ENCODE assay signal across 30 mouse cellular contexts in genomic region chr2:131148353-131149253, GRCm38 (mm10). TPM values are rescaled to one million over a fixed set of nuclear protein-coding genes. Genes with fewer than 3 reads are reported as not detected.
DNase-seq lines count a peak whose midpoint lies in the region; ATAC-seq and TF ChIP-seq lines count a peak whose summit lies in the region.
"Had no signal": no experiment of that assay in that cellular context is flagged by ENCODE, and none has a peak within 500 bp of the region (broad histone marks: within the 10 kb centered on the region; RNA-seq: fewer than 3 reads in every experiment).

No protein-coding gene starts in this region.

- H3K9ac ChIP-seq in heart, embryonic 11.5 days (ENCODE audit: low read depth, low read length), result no peak overlapping the region
- H3K9ac ChIP-seq in heart, postnatal 0 days (replicated peaks; ENCODE audit: low read depth, low read length), result no peak overlapping the region
- H3K9ac ChIP-seq in lung, postnatal 0 days (replicated peaks; ENCODE audit: low read depth), result no peak overlapping the region
- H3K9ac ChIP-seq: forebrain, embryonic 13.5 days; intestine, embryonic 15.5 days; lung, embryonic 14.5 days; midbrain, embryonic 13.5 days had no signal

- H3K4me1 ChIP-seq in heart, embryonic 11.5 days (ENCODE audit: control insufficient read depth, insufficient read depth, low read length), result 0 out of 2 replicates have a peak, but pooled peaks cover 8% of the 10 kb centered on the region
- no peaks in the 10 kb centered on the region for H3K4me1 ChIP-seq in heart, postnatal 0 days (ENCODE audit: control insufficient read depth, insufficient read depth)
- H3K4me1 ChIP-seq in lung, postnatal 0 days (ENCODE audit: insufficient read depth, low read depth, low read length), result no peaks in the 10 kb centered on the region
- H3K4me1 ChIP-seq in lung, adult 2 months (ENCODE audit: control insufficient read depth, insufficient read depth, low read length), result no peaks in the 10 kb centered on the region
- H3K4me1 ChIP-seq: forebrain, embryonic 13.5 days; intestine, embryonic 15.5 days; midbrain, embryonic 13.5 days had no signal

- H3K9me3 ChIP-seq in heart, embryonic 11.5 days (replicated peaks; ENCODE audit: control insufficient read depth, low read length), result no peaks in the 10 kb centered on the region
- H3K9me3 ChIP-seq in heart, postnatal 0 days (replicated peaks; ENCODE audit: control insufficient read depth, low read length), result no peaks in the 10 kb centered on the region
- no peaks in the 10 kb centered on the region for H3K9me3 ChIP-seq in lung, postnatal 0 days (ENCODE audit: low read length)
- H3K9me3 ChIP-seq: forebrain, embryonic 13.5 days; hindbrain, embryonic 10.5 days; intestine, embryonic 15.5 days; megakaryocyte, embryonic 14.5 days; midbrain, embryonic 13.5 days had no signal

- TF ChIP-seq CTCF in heart, postnatal 0 days (IDR thresholded peaks at IDR 0.05; ENCODE audit: low read depth), result no peak
- no peak for TF ChIP-seq CTCF in lung, postnatal 0 days (IDR thresholded peaks at IDR 0.05)
- TF ChIP-seq CTCF in lung, adult 2 months (IDR thresholded peaks at IDR 0.05; ENCODE audit: insufficient read depth, low read length), result no peak

- TF ChIP-seq EP300 in heart, postnatal 0 days (IDR thresholded peaks at IDR 0.05; ENCODE audit: low read depth), result no peak
- TF ChIP-seq EP300 in lung, postnatal 0 days (IDR thresholded peaks at IDR 0.05), result no peak

- TF ChIP-seq POLR2A in lung, adult 2 months (IDR thresholded peaks at IDR 0.05; ENCODE audit: borderline replicate concordance, extremely low read depth, low read depth, low read length), result no peak

- no peak overlapping the region for H3K4me2 ChIP-seq in heart, embryonic 11.5 days
- no peak overlapping the region for H3K4me2 ChIP-seq in heart, postnatal 0 days (ENCODE audit: low read depth, low read length)
- H3K4me2 ChIP-seq in lung, postnatal 0 days (replicated peaks; ENCODE audit: low read depth, low read length), result no peak overlapping the region
- H3K4me2 ChIP-seq: forebrain, embryonic 13.5 days; intestine, embryonic 15.5 days; lung, embryonic 14.5 days; midbrain, embryonic 13.5 days had no signal

- no peak overlapping the region for H3K27ac ChIP-seq in heart, embryonic 11.5 days (ENCODE audit: low read depth, low read length)
- peak overlapping the region; percentile 2; the same call in 1 of the 2 replicates for H3K27ac ChIP-seq in heart, postnatal 0 days (ENCODE audit: low read depth)
- H3K27ac ChIP-seq in lung, postnatal 0 days (ENCODE audit: low read length), result no peak overlapping the region
- H3K27ac ChIP-seq: forebrain, embryonic 13.5 days; hindbrain, embryonic 10.5 days; intestine, embryonic 15.5 days; layer of hippocampus, adult 2 months; midbrain, embryonic 13.5 days had no signal

- no peak for ATAC-seq in heart, embryonic 11.5 days (replicated peaks; ENCODE audit: insufficient number of reproducible peaks, low FRiP score, low TSS enrichment)
- ATAC-seq in heart, postnatal 0 days (ENCODE audit: insufficient read depth, low read depth), result peak; percentile 59
- peak; percentile 30; the same call in 1 of the 2 replicates for ATAC-seq in lung, postnatal 0 days
- ATAC-seq: activated CD4-positive, CD25-positive, alpha-beta regulatory T cell, adult 4 months; forebrain, embryonic 13.5 days; hindbrain, embryonic 16.5 days; intestine, embryonic 15.5 days; midbrain, embryonic 13.5 days had no signal

- peak; percentile 93 for DNase-seq in heart, adult 11 months
- DNase-seq in heart, postnatal 0 days (ENCODE audit: low spot score), result no peak
- DNase-seq in heart, postnatal 10 days, result no peak
- DNase-seq in lung, postnatal 0 days (ENCODE audit: low spot score), result no peak
- no peak for DNase-seq in lung, adult 2 months
- no peak for DNase-seq in layer of hippocampus, adult 9-11 months
- DNase-seq: cerebellum, adult 2 months; kidney, adult 8-10 months; layer of hippocampus, postnatal 36 days; lung, embryonic 14.5 days; lung, postnatal 36 days; right cerebral cortex, postnatal 14 days had no signal

- peaks cover 21% of the 10 kb centered on the region for H3K36me3 ChIP-seq in heart, embryonic 11.5 days (ENCODE audit: control insufficient read depth, insufficient read depth, low read length)
- peaks cover 57% of the 10 kb centered on the region for H3K36me3 ChIP-seq in heart, postnatal 0 days (replicated peaks; ENCODE audit: control insufficient read depth, insufficient read depth, low read length)
- peaks cover 26% of the 10 kb centered on the region for H3K36me3 ChIP-seq in lung, postnatal 0 days (ENCODE audit: insufficient read depth, low read length)

- intact Hi-C loops in heart, postnatal 10 days (cut with DNase I), result no loop called here

- H3K4me3 ChIP-seq in heart, embryonic 11.5 days (ENCODE audit: low read depth, low read length), result no peak overlapping the region
- no peak overlapping the region for H3K4me3 ChIP-seq in heart, postnatal 0 days (ENCODE audit: low read depth, low read length)
- H3K4me3 ChIP-seq in lung, postnatal 0 days (ENCODE audit: low read depth, low read length), result no peak overlapping the region
- H3K4me3 ChIP-seq in lung, adult 2 months (replicated peaks; ENCODE audit: extremely low read depth, low read depth, low read length), result no peak overlapping the region
- H3K4me3 ChIP-seq: forebrain, embryonic 13.5 days; hindbrain, embryonic 10.5 days; intestine, embryonic 15.5 days; layer of hippocampus, adult 2 months; megakaryocyte, embryonic 14.5 days; midbrain, embryonic 13.5 days had no signal

- WGBS in heart, embryonic 11.5 days (ENCODE audit: insufficient replicate concordance), result 74% methylated on average over 8 of the region's 8 CpGs
- WGBS in heart, postnatal 0 days, result 70% methylated on average over 8 of the region's 8 CpGs
- WGBS in lung, postnatal 0 days, result 76% methylated on average over 8 of the region's 8 CpGs
- 76% methylated on average over 8 of the region's 8 CpGs for WGBS in lung, adult 2 months

- 0 out of 2 replicates have a peak, but pooled peaks cover 2% of the 10 kb centered on the region for H3K27me3 ChIP-seq in heart, embryonic 11.5 days (ENCODE audit: control insufficient read depth, insufficient read depth, low read length)
- no peaks in the 10 kb centered on the region for H3K27me3 ChIP-seq in heart, postnatal 0 days (ENCODE audit: control insufficient read depth, insufficient read depth, low read length)
- no peaks in the 10 kb centered on the region for H3K27me3 ChIP-seq in lung, postnatal 0 days (replicated peaks; ENCODE audit: insufficient read depth, low read length)
- H3K27me3 ChIP-seq: forebrain, embryonic 13.5 days; intestine, embryonic 15.5 days; midbrain, embryonic 13.5 days had no signal

RNA-seq across cellular contexts. Expression of gene 1700037H04Rik, which starts 11.3 kb away (rescaled TPM):
- polyA plus RNA-seq in heart, embryonic 11.5 days (2014; fragmentation: Nextera tagmentation; extraction: Ambion mirVana), result 83.0 and 83.4 TPM in 2 replicates
- total RNA-seq in heart, postnatal 0 days (2014; rRNA removed; ENCODE audit: low replicate concordance), result 48.3 and 88.8 TPM in 2 replicates
- 35.9 and 39.7 TPM in 2 replicates for polyA plus RNA-seq in heart, postnatal 0 days (2015; fragmentation: Nextera tagmentation; extraction: Ambion mirVana)
- total RNA-seq in heart, postnatal 10 days (2021), result 10 to 100 TPM; 17.9 to 21.2 TPM
- 28.3 and 32.8 TPM in 2 replicates for polyA plus RNA-seq in lung, postnatal 0 days (2015; fragmentation: Nextera tagmentation; extraction: Ambion mirVana)
- 67.6 and 76.4 TPM in 2 replicates for polyA plus RNA-seq in lung, adult 2 months (2012; rRNA removed)

RNA-seq across cellular contexts. Expression of gene Gm11037, which starts 15.3 kb away (rescaled TPM):
- polyA plus RNA-seq in heart, embryonic 11.5 days (2014; fragmentation: Nextera tagmentation; extraction: Ambion mirVana), result not detected in 2 replicates
- not detected in 2 replicates for total RNA-seq in heart, postnatal 0 days (2014; rRNA removed; ENCODE audit: low replicate concordance)
- not detected in 2 replicates for polyA plus RNA-seq in heart, postnatal 0 days (2015; fragmentation: Nextera tagmentation; extraction: Ambion mirVana)
- not detected for total RNA-seq in heart, postnatal 10 days (2021)
- not detected in 2 replicates for polyA plus RNA-seq in lung, postnatal 0 days (2015; fragmentation: Nextera tagmentation; extraction: Ambion mirVana)
- not detected in 2 replicates for polyA plus RNA-seq in lung, adult 2 months (2012; rRNA removed)
- total RNA-seq: gastrocnemius, adult 8-10 months; layer of hippocampus, adult 2 months; layer of hippocampus, postnatal 36 days; left cerebral cortex, postnatal 10 days; MEL had no signal
- polyA plus RNA-seq: activated CD4-positive, CD25-positive, alpha-beta regulatory T cell, adult 4 months; C2C12; cerebellum, adult 2 months; embryonic facial prominence, embryonic 14.5 days; forebrain, embryonic 13.5 days; gonadal fat pad, adult 2 months; hindbrain, embryonic 10.5 days; hindbrain, embryonic 16.5 days; intestine, embryonic 15.5 days; limb, embryonic 14.5 days; lung, embryonic 14.5 days; midbrain, embryonic 13.5 days; neural tube, embryonic 11.5 days; thymus, postnatal 0 days had no signal

RNA-seq across cellular contexts. Expression of gene Hspa12b, which starts 21.5 kb away (rescaled TPM):
- polyA plus RNA-seq in heart, embryonic 11.5 days (2014; fragmentation: Nextera tagmentation; extraction: Ambion mirVana), result 5.6 and 6.3 TPM in 2 replicates
- total RNA-seq in heart, postnatal 0 days (2014; rRNA removed; ENCODE audit: low replicate concordance), result 17.1 and 29.3 TPM in 2 replicates
- 7.2 and 9.0 TPM in 2 replicates for polyA plus RNA-seq in heart, postnatal 0 days (2015; fragmentation: Nextera tagmentation; extraction: Ambion mirVana)
- total RNA-seq in heart, postnatal 10 days (2021), result 10 to 100 TPM; 44.1 to 52.4 TPM
- 16.7 and 17.9 TPM in 2 replicates for polyA plus RNA-seq in lung, postnatal 0 days (2015; fragmentation: Nextera tagmentation; extraction: Ambion mirVana)
- polyA plus RNA-seq in lung, adult 2 months (2012; rRNA removed), result 56.2 and 58.3 TPM in 2 replicates

RNA-seq across cellular contexts. Expression of gene Cenpb, which starts 31.3 kb away (rescaled TPM):
- 4.1 and 4.6 TPM in 2 replicates for polyA plus RNA-seq in heart, embryonic 11.5 days (2014; fragmentation: Nextera tagmentation; extraction: Ambion mirVana)
- total RNA-seq in heart, postnatal 0 days (2014; rRNA removed; ENCODE audit: low replicate concordance), result 62.9 and 84.8 TPM in 2 replicates
- polyA plus RNA-seq in heart, postnatal 0 days (2015; fragmentation: Nextera tagmentation; extraction: Ambion mirVana), result 7.1 and 7.8 TPM in 2 replicates
- 10 to 100 TPM; 71.0 to 75.9 TPM for total RNA-seq in heart, postnatal 10 days (2021)
- 13.2 and 14.9 TPM in 2 replicates for polyA plus RNA-seq in lung, postnatal 0 days (2015; fragmentation: Nextera tagmentation; extraction: Ambion mirVana)
- 131 and 138 TPM in 2 replicates for polyA plus RNA-seq in lung, adult 2 months (2012; rRNA removed)

RNA-seq across cellular contexts. Expression of gene Cdc25b, which starts 38.1 kb away (rescaled TPM):
- polyA plus RNA-seq in heart, embryonic 11.5 days (2014; fragmentation: Nextera tagmentation; extraction: Ambion mirVana), result 41.1 and 41.8 TPM in 2 replicates
- total RNA-seq in heart, postnatal 0 days (2014; rRNA removed; ENCODE audit: low replicate concordance), result 15.3 and 31.9 TPM in 2 replicates
- 12.1 and 15.0 TPM in 2 replicates for polyA plus RNA-seq in heart, postnatal 0 days (2015; fragmentation: Nextera tagmentation; extraction: Ambion mirVana)
- total RNA-seq in heart, postnatal 10 days (2021), result 10 to 100 TPM; 12.1 to 14.5 TPM
- 36.5 and 38.7 TPM in 2 replicates for polyA plus RNA-seq in lung, postnatal 0 days (2015; fragmentation: Nextera tagmentation; extraction: Ambion mirVana)
- polyA plus RNA-seq in lung, adult 2 months (2012; rRNA removed), result 34.5 and 39.1 TPM in 2 replicates
